Mouse (Mus musculus) kidney, embryonic 14.5 days (tissue): Measurements from ENCODE around the gene Cenpt. TPM values are rescaled to one million over a fixed set of nuclear protein-coding genes. Genes with fewer than 3 reads are reported as not detected.

Source experiments
- ATAC-seq: fragments of 200-750 bp; cut with Nextera tagmentation; 2 replicates; pipeline ENCODE4 v1.8.0; 2017; ENCODE audit warnings: moderate number of reproducible peaks, mild to moderate bottlenecking, moderate TSS enrichment, moderate library complexity; ENCODE audit not compliant: low FRiP score, low TSS enrichment
- H3K27ac ChIP-seq: fragments of 300-500 bp; sonication (generic); 2 replicates; pipeline ENCODE4 v1.5.1; 2014; ENCODE audit warnings: low read depth, mild to moderate bottlenecking, low read length, moderate library complexity, mixed read lengths
- H3K27me3 ChIP-seq: fragments of 300-500 bp; sonication (generic); 2 replicates; pipeline ENCODE4 v1.6.1; 2014; ENCODE audit warnings: mild to moderate bottlenecking, low read length; ENCODE audit not compliant: control insufficient read depth, insufficient read depth
- H3K36me3 ChIP-seq: fragments of 300-500 bp; sonication (generic); 2 replicates; pipeline ENCODE4 v1.6.1; 2014; ENCODE audit warnings: low read length, mixed read lengths; ENCODE audit not compliant: control insufficient read depth, insufficient read depth
- H3K4me1 ChIP-seq: fragments of 300-500 bp; sonication (generic); 2 replicates; pipeline ENCODE4 v1.6.1; 2014; ENCODE audit warnings: low read length, mixed read lengths; ENCODE audit not compliant: control insufficient read depth, insufficient read depth
- H3K4me2 ChIP-seq: fragments of 300-500 bp; sonication (generic); replicated peaks from 2 replicates; pipeline ENCODE4 v1.6.1; 2014; ENCODE audit warnings: low read depth, mild to moderate bottlenecking, low read length
- H3K4me3 ChIP-seq: fragments of 300-500 bp; sonication (generic); 2 replicates; pipeline ENCODE4 v1.5.1; 2014; ENCODE audit warnings: mild to moderate bottlenecking, low read length
- H3K9ac ChIP-seq: fragments of 300-500 bp; sonication (generic); 2 replicates; pipeline ENCODE4 v1.6.1; 2014; ENCODE audit warnings: low read depth, mild to moderate bottlenecking, low read length, moderate library complexity
- H3K9me3 ChIP-seq: fragments of 300-500 bp; sonication (generic); 2 replicates; pipeline ENCODE4 v1.6.1; 2016; ENCODE audit warnings: low read length; ENCODE audit not compliant: control insufficient read depth
- WGBS: fragments of 180-500 bp; shearing (Covaris S2); extraction: QIAGEN DNeasy Blood & Tissue Kit; methylation state at CpG from one replicate; pipeline ENCODE4 v1.1.7; 2014; 5-methylcytosine and 5-hydroxymethylcytosine counted together
- polyA plus RNA-seq: library from polyadenylated mRNA; unstranded; fragments of >200 nt; fragmentation: Nextera tagmentation; extraction: Ambion mirVana; gene quantifications from 2 replicates; pipeline ENCODE4 v1.2.1, GENCODE M21; 2014

Cenpt gene
- polyA plus RNA-seq, 1 experiment from 2014 or later = 41.0 TPM

DNA sequence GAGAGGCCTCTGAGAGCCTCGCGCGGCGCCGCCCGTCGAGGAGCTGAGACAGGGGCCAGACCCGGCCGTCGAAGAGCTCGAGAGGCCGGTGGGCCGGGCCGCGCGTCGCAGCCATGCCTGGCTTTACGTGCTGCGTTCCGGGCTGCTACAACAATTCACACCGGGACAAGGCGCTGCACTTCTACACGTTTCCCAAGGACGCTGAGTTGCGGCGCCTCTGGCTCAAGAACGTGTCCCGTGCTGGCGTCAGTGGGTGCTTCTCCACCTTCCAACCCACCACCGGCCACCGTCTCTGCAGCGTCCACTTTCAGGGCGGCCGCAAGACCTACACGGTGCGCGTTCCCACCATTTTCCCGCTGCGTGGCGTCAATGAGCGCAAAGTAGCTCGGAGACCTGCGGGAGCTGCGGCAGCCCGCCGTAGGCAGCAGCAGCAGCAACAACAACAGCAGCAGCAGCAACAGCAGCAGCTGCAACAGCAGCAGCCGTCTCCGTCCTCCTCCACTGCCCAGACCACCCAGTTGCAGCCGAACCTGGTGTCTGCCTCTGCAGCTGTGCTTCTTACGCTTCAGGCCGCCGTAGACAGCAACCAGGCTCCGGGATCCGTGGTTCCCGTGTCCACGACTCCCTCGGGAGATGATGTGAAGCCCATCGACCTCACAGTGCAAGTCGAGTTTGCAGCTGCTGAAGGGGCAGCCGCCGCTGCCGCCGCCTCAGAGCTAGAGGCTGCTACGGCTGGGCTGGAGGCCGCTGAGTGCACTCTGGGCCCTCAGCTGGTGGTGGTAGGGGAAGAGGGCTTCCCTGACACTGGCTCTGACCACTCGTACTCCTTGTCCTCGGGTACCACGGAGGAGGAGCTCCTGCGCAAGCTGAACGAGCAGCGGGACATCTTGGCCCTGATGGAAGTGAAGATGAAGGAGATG is 2.4 kb upstream of the Cenpt start:
- Histone ChIP-seq H3K4me2 (peak overlapping the region; percentile 96), H3K27ac (peak overlapping the region; percentile 65), H3K27me3 (no peaks in the 10 kb centered on the region), H3K4me1 (peaks cover 29% of the 10 kb centered on the region), H3K36me3 (0 out of 2 replicates have a peak, but pooled peaks cover 3% of the 10 kb centered on the region), H3K9me3 (no peaks in the 10 kb centered on the region), H3K4me3 (peak overlapping the region; percentile 82), H3K9ac (peak overlapping the region; percentile 85)
- WGBS = under 1% methylated on average over 67 of the region's 71 CpGs
- ATAC-seq = peak; percentile 1; the same call in 1 of the 2 replicates

DNA sequence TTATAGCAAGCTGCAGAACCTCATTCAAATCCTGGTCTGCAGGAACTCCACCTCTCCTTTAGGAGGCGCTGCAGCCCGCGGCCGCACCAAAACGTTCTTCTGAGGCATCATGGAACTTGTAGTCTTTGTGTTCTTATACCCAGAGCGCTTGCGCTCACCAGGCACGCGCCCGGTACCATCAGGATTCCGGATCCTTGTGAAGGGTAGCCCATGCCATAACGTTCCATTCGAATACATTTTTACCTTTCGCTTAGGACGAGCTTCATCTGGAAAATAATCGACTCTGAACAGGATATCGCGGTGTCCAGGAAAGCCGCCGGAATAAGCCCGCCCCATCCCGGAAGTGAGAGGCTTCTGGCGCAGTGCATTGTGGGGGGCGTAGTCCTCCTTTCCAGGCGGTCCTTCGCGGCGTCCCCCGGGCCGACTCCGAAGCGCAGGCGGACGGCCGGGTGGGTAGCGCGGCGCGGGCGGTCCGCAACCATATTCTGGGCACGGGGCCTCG is 1.7 kb upstream of the Cenpt start, which contains the start of gene Thap11:
Gene Thap11, plus strand, starts transcription at position 418 of the 502 bp plus-strand sequence.
- Histone ChIP-seq H3K36me3 (0 out of 2 replicates have a peak, but pooled peaks cover 3% of the 10 kb centered on the region), H3K4me1 (peaks cover 29% of the 10 kb centered on the region)
- under 1% methylated on average over 43 of the region's 43 CpGs for WGBS

DNA sequence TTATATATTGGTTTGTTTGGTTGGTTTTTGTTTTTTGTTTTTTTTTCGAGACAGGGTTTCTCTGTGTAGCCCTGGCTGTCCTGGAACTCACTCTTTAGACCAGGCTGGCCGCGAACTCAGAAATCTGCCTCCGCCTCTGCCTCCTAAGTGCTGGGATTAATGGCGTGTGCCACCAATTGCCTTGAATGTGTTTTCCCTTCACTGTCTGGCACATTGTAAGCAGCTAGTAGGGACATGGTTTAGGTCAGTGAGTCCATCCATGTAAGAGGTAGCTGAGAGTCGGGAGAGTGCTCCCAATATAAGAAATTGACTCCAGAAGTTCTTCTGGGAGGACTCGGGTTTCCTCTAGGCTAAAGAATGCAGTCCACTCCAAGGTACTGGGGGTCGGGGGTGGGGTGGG is 1.2 kb upstream of the Cenpt start:
- H3K9me3 ChIP-seq = no peaks in the 10 kb centered on the region
- peak overlapping the region; percentile 35; the same call in 1 of the 2 replicates for H3K4me2 ChIP-seq
- peak overlapping the region; percentile 51; the same call in 1 of the 2 replicates for H3K27ac ChIP-seq
- WGBS = 25% methylated on average over 8 of the region's 8 CpGs
- peaks cover 25% of the 10 kb centered on the region for H3K4me1 ChIP-seq
- peak overlapping the region; percentile 82 for H3K4me3 ChIP-seq
- no peaks in the 10 kb centered on the region for H3K27me3 ChIP-seq
- peak overlapping the region; percentile 85; the same call in 1 of the 2 replicates for H3K9ac ChIP-seq
- H3K36me3 ChIP-seq = peaks cover 4% of the 10 kb centered on the region
- no peak; the same call in 1 of the 2 replicates for ATAC-seq

More for the DNA sequence above, 1.7 kb upstream of the Cenpt start, which contains the start of gene Thap11:
- ATAC-seq = peak; percentile 89
- Histone ChIP-seq H3K27ac (peak within 1 kb of the TSS; percentile 65), H3K9ac (peak within 1 kb of the TSS; percentile 85), H3K4me3 (peak within 1 kb of the TSS; percentile 82), H3K9me3 (no peaks in the 10 kb centered on the region), H3K27me3 (no peaks in the 10 kb centered on the region), H3K4me2 (peak within 1 kb of the TSS; percentile 96)

DNA sequence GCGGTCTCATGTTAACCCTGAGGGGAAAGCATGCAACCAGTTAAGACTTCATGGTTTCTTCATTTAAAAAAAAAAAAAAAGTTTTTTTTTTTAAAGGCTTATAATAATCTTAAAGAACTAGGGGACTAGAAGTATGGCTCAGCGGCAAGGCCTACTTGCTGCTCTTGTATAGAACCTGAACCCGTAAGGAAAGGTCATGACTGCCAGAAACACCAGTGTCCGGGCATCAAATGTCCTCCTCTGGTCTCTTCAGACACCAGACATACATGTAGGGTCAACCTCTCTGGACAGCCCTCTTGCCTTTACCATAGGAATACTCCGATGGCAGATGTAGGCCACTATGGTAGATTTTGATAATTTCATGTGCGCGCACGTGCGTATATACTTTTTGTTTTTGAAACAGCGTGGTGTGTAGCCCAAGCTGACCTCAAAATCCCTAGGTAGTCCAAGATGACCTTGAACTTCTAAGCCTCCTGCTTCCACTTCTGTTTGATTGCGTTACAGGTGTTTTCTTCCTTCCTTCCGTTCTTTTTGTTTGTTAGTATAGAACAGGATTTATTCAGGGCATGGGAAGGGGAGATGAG is 840 bp downstream of the Cenpt start:
- H3K36me3 ChIP-seq = peaks cover 20% of the 10 kb centered on the region
- no peak overlapping the region for H3K9ac ChIP-seq
- H3K4me1 ChIP-seq = peaks cover 18% of the 10 kb centered on the region; the same call in 1 of the 2 replicates
- ATAC-seq = 0 out of 2 replicates have a peak, but pooled peaks have one; percentile 0
- H3K27me3 ChIP-seq = no peaks in the 10 kb centered on the region
- H3K4me2 ChIP-seq = no peak overlapping the region
- H3K27ac ChIP-seq = no peak overlapping the region
- 80% methylated on average over 12 of the region's 12 CpGs for WGBS
- no peaks in the 10 kb centered on the region for H3K9me3 ChIP-seq
- H3K4me3 ChIP-seq = no peak overlapping the region

DNA sequence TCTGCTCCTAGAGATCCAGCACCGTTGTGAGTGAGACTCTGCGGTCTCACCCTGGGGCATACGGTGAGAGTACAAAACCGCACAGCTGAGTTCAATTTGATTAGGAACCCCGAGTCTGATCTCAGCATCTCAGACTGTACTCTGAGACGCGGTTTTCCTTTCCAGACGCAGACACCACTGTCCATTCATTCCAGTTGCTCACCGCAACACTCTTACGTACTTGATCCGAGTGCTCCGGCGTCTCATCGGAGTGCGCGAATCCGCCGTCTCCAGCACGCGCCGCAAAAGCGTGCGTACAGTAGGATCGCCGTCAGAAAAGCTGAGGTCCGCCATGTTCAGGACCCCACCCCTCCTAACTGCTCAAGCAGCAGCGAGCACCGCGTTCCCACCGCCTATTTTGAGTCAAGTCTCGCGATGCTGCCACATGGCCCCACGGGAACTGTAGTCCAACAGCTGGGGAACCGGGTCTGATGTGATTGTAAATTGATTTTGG is 1.4 kb downstream of the Cenpt start:
- under 1% methylated on average over 34 of the region's 34 CpGs for WGBS
- Histone ChIP-seq H3K4me3 (peak overlapping the region; percentile 53), H3K9me3 (no peaks in the 10 kb centered on the region), H3K27me3 (no peaks in the 10 kb centered on the region), H3K27ac (no peak overlapping the region), H3K4me2 (peak overlapping the region; percentile 49), H3K9ac (peak overlapping the region; percentile 59), H3K4me1 (peaks cover 12% of the 10 kb centered on the region; the same call in 1 of the 2 replicates), H3K36me3 (peaks cover 25% of the 10 kb centered on the region)
- peak; percentile 80 for ATAC-seq

DNA sequence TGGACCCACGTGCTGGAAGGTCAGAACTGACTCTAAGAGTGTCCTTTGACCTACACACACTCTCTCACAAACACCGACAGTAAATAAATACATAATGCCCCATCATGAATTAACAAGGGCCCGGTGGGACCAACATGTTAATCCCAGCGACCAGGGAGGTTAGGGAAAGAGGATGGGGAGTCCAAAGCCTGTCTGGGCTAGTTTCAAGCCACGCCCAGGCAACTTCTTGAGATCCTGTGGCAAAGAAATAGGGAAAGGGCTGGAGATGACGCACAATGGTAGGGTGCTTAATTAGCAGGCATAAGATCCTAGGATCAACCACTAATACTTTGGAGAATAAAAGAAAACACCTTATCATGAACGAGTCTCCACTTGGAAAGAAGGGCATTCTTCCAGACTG is 2.5 kb downstream of the Cenpt start:
- no peaks in the 10 kb centered on the region for H3K27me3 ChIP-seq
- H3K36me3 ChIP-seq = peaks cover 36% of the 10 kb centered on the region
- H3K4me1 ChIP-seq = peaks cover 7% of the 10 kb centered on the region; the same call in 1 of the 2 replicates
- H3K9ac ChIP-seq = no peak overlapping the region; the same call in 1 of the 2 replicates
- peak overlapping the region; percentile 9; the same call in 1 of the 2 replicates for H3K4me3 ChIP-seq
- no peak for ATAC-seq
- WGBS = 80% methylated on average over 7 of the region's 7 CpGs
- H3K27ac ChIP-seq = no peak overlapping the region
- H3K4me2 ChIP-seq = peak overlapping the region; percentile 28
- H3K9me3 ChIP-seq = no peaks in the 10 kb centered on the region

DNA sequence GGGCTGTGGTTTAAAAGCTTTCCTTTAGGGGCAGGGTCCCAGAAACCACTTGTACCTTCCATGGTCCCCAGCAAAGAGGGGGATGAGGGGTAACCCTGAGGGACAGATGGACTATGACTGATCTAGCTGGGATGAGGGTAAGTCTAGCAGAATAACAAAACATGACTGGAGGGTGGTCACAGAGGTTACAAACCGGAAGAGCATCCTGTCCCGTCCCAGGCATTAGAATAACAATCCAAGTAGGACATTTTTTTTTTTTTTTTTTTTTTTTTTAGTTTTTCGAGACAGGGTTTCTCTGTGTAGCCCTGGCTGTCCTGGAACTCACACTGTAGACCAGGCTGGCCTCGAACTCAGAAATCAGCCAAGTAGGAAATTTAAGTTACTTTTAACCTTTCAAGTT is 3.1 kb downstream of the Cenpt start:
- no peak overlapping the region for H3K9ac ChIP-seq
- ATAC-seq = no peak
- peaks cover 7% of the 10 kb centered on the region; the same call in 1 of the 2 replicates for H3K4me1 ChIP-seq
- H3K36me3 ChIP-seq = peaks cover 42% of the 10 kb centered on the region
- 81% methylated on average over 4 of the region's 4 CpGs for WGBS
- no peak overlapping the region for H3K27ac ChIP-seq
- H3K9me3 ChIP-seq = no peaks in the 10 kb centered on the region
- H3K4me3 ChIP-seq = no peak overlapping the region
- H3K27me3 ChIP-seq = no peaks in the 10 kb centered on the region
- no peak overlapping the region; the same call in 1 of the 2 replicates for H3K4me2 ChIP-seq

DNA sequence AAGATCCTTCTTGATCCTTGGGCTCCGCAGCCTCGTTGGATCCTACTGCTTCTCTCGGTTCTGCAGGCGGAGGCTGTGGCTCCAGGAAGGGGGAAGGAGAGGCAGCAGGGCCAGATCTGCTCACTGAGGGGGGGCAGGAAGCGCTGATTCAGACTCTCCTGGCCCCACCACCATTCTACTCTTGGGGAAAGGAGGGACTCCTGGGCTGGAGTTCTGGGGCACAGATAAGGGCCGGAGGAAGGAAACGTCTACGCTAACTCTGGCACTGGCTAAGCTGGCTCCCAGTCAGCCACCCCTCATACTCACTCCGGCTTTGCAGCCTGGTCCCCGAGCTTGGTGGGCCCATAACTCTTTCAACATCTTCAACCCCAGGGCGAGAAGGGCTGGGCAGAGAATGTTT is 6.4 kb downstream of the Cenpt start:
- ATAC-seq = no peak
- peaks cover 5% of the 10 kb centered on the region; the same call in 1 of the 2 replicates for H3K4me1 ChIP-seq
- peaks cover 57% of the 10 kb centered on the region for H3K36me3 ChIP-seq
- no peak overlapping the region for H3K9ac ChIP-seq
- H3K27me3 ChIP-seq = no peaks in the 10 kb centered on the region
- H3K9me3 ChIP-seq = no peaks in the 10 kb centered on the region
- H3K4me3 ChIP-seq = no peak overlapping the region
- H3K27ac ChIP-seq = no peak overlapping the region
- 93% methylated on average over 11 of the region's 11 CpGs for WGBS
- H3K4me2 ChIP-seq = no peak overlapping the region
